Mouse (Mus musculus) C2C12 (cell line): Measurements from ENCODE around the gene Cntn4.

Experiments
- CEBPB ChIP-seq: IDR thresholded peaks from one replicate; pipeline ENCODE4 v1.6.1; 2011; ENCODE audit warnings: low read depth, mild to moderate bottlenecking, control low read depth, moderate library complexity
- CTCF ChIP-seq: IDR thresholded peaks from one replicate; pipeline ENCODE4 v1.5.1; 2011; ENCODE audit not compliant: control insufficient read depth, insufficient read depth, insufficient read length
- MAX ChIP-seq: IDR thresholded peaks from one replicate; pipeline ENCODE4 v1.6.1; 2011; ENCODE audit warnings: mild to moderate bottlenecking, control low read depth
- MYOD1 ChIP-seq: IDR thresholded peaks from one replicate; pipeline ENCODE4 v1.6.1; 2011; ENCODE audit warnings: low read depth; ENCODE audit not compliant: control insufficient read depth, insufficient read length
- MYOG ChIP-seq: IDR thresholded peaks from one replicate; pipeline ENCODE4 v1.6.1; 2011; ENCODE audit not compliant: control insufficient read depth, insufficient read length; ENCODE audit errors: extremely low read depth

- TF ChIP-seq CTCF: no peak
- no peak for TF ChIP-seq CEBPB
- no peak for TF ChIP-seq MAX
- no peak for TF ChIP-seq MYOG
- TF ChIP-seq MYOD1: no peak
These were observed 794.6 kb downstream of the Cntn4 start for GRCm38 (mm10) chr6:106471840-106472608.
